Mouse (Mus musculus): ENCODE measurements around the gene Ccdc78. TPM values are rescaled to one million over a fixed set of nuclear protein-coding genes. Genes with fewer than 3 reads are reported as not detected.

Ccdc78 gene
- polyA plus RNA-seq, 1 experiment from 2014 or later: 0.28 TPM

GRCm38 (mm10) chr17:25828223-25828594, 41.8 kb downstream of the Ccdc78 start:
- peak overlapping the region; percentile 81 for H3K9ac ChIP-seq (ENCODE audit: low read depth, low read length)
- H3K9me3 ChIP-seq (ENCODE audit: control insufficient read depth, low read length): no peaks in the 10 kb centered on the region
- H3K36me3 ChIP-seq (ENCODE audit: control insufficient read depth, insufficient read depth, low read length): peaks cover 21% of the 10 kb centered on the region
- 83% methylated on average over 8 of the region's 8 CpGs for WGBS
- peak overlapping the region; percentile 69 for H3K4me2 ChIP-seq (ENCODE audit: low read length)
- no peak for ATAC-seq
- peak overlapping the region; percentile 92 for H3K27ac ChIP-seq (ENCODE audit: low read depth, low read length)
- no peaks in the 10 kb centered on the region for H3K27me3 ChIP-seq (replicated peaks; ENCODE audit: control insufficient read depth, insufficient read depth, low read length)
- peaks cover 62% of the 10 kb centered on the region for H3K4me1 ChIP-seq (ENCODE audit: control insufficient read depth, insufficient read depth, low read depth, low read length)
- H3K4me3 ChIP-seq (ENCODE audit: low read length): peak overlapping the region; percentile 63

- H3K27me3 ChIP-seq (replicated peaks; ENCODE audit: control insufficient read depth, insufficient read depth, low read length): no peaks in the 10 kb centered on the region
- H3K4me2 ChIP-seq (ENCODE audit: low read length): peak within 1 kb of the TSS; percentile 69
- peak within 1 kb of the TSS; percentile 92 for H3K27ac ChIP-seq (ENCODE audit: low read depth, low read length)
- H3K4me1 ChIP-seq (ENCODE audit: control insufficient read depth, insufficient read depth, low read depth, low read length): peaks cover 63% of the 10 kb centered on the region
- peak within 1 kb of the TSS; percentile 63 for H3K4me3 ChIP-seq (ENCODE audit: low read length)
- H3K9ac ChIP-seq (ENCODE audit: low read depth, low read length): peak within 1 kb of the TSS; percentile 81
- H3K36me3 ChIP-seq (ENCODE audit: control insufficient read depth, insufficient read depth, low read length): peaks cover 21% of the 10 kb centered on the region
- ATAC-seq: peak; percentile 62
- 1% methylated on average over 32 of the region's 32 CpGs for WGBS
- no peaks in the 10 kb centered on the region for H3K9me3 ChIP-seq (ENCODE audit: control insufficient read depth, low read length)
Observed at GRCm38 (mm10) chr17:25828712-25829557, 42.6 kb downstream of the Ccdc78 start, which contains the start of gene Jmjd8. Gene Jmjd8, plus strand, starts transcription at chr17:25828867.

GRCm38 (mm10) chr17:25829558-25830017, 43.2 kb downstream of the Ccdc78 start:
- no peak for ATAC-seq
- H3K9me3 ChIP-seq (ENCODE audit: control insufficient read depth, low read length): no peaks in the 10 kb centered on the region
- peaks cover 63% of the 10 kb centered on the region for H3K4me1 ChIP-seq (ENCODE audit: control insufficient read depth, insufficient read depth, low read depth, low read length)
- H3K9ac ChIP-seq (ENCODE audit: low read depth, low read length): peak overlapping the region; percentile 81
- H3K4me2 ChIP-seq (ENCODE audit: low read length): peak overlapping the region; percentile 69
- peak overlapping the region; percentile 63 for H3K4me3 ChIP-seq (ENCODE audit: low read length)
- no peaks in the 10 kb centered on the region for H3K27me3 ChIP-seq (replicated peaks; ENCODE audit: control insufficient read depth, insufficient read depth, low read length)
- peak overlapping the region; percentile 92 for H3K27ac ChIP-seq (ENCODE audit: low read depth, low read length)
- H3K36me3 ChIP-seq (ENCODE audit: control insufficient read depth, insufficient read depth, low read length): peaks cover 21% of the 10 kb centered on the region
- 47% methylated on average over 8 of the region's 8 CpGs for WGBS

- peaks cover 21% of the 10 kb centered on the region for H3K36me3 ChIP-seq (ENCODE audit: control insufficient read depth, insufficient read depth, low read length)
- H3K9ac ChIP-seq (ENCODE audit: low read depth, low read length): no peak overlapping the region
- peak overlapping the region; percentile 63 for H3K4me3 ChIP-seq (ENCODE audit: low read length)
- 80% methylated on average over 4 of the region's 4 CpGs for WGBS
- H3K27me3 ChIP-seq (replicated peaks; ENCODE audit: control insufficient read depth, insufficient read depth, low read length): no peaks in the 10 kb centered on the region
- no peak for ATAC-seq
- no peak overlapping the region for H3K27ac ChIP-seq (ENCODE audit: low read depth, low read length)
- peaks cover 63% of the 10 kb centered on the region for H3K4me1 ChIP-seq (ENCODE audit: control insufficient read depth, insufficient read depth, low read depth, low read length)
- no peaks in the 10 kb centered on the region for H3K9me3 ChIP-seq (ENCODE audit: control insufficient read depth, low read length)
- peak overlapping the region; percentile 69 for H3K4me2 ChIP-seq (ENCODE audit: low read length)
Observed at GRCm38 (mm10) chr17:25830200-25830753, 43.9 kb downstream of the Ccdc78 start.

- no peak for ATAC-seq
- WGBS: 85% methylated on average over 14 of the region's 14 CpGs
Observed at GRCm38 (mm10) chr17:25830806-25831431, 44.5 kb downstream of the Ccdc78 start.

GRCm38 (mm10) chr17:25831451-25832281, 45.3 kb downstream of the Ccdc78 start:
- peak overlapping the region; percentile 98 for H3K27ac ChIP-seq (ENCODE audit: low read depth, low read length)
- H3K9ac ChIP-seq (ENCODE audit: low read depth, low read length): peak overlapping the region; percentile 76
- H3K4me2 ChIP-seq (ENCODE audit: low read length): peak overlapping the region; percentile 78
- H3K4me1 ChIP-seq (ENCODE audit: control insufficient read depth, insufficient read depth, low read depth, low read length): peaks cover 71% of the 10 kb centered on the region
- peak overlapping the region; percentile 74 for H3K4me3 ChIP-seq (ENCODE audit: low read length)
- peaks cover 22% of the 10 kb centered on the region for H3K36me3 ChIP-seq (ENCODE audit: control insufficient read depth, insufficient read depth, low read length)
- ATAC-seq: no peak
- H3K9me3 ChIP-seq (ENCODE audit: control insufficient read depth, low read length): no peaks in the 10 kb centered on the region
- 55% methylated on average over 21 of the region's 21 CpGs for WGBS
- H3K27me3 ChIP-seq (replicated peaks; ENCODE audit: control insufficient read depth, insufficient read depth, low read length): no peaks in the 10 kb centered on the region

More at GRCm38 (mm10) chr17:25830806-25831431, 44.5 kb downstream of the Ccdc78 start:
- H3K4me2 ChIP-seq (ENCODE audit: low read length): peak overlapping the region; percentile 78
- no peak overlapping the region for H3K27ac ChIP-seq (ENCODE audit: low read depth, low read length)
- H3K27me3 ChIP-seq (replicated peaks; ENCODE audit: control insufficient read depth, insufficient read depth, low read length): no peaks in the 10 kb centered on the region
- no peaks in the 10 kb centered on the region for H3K9me3 ChIP-seq (ENCODE audit: control insufficient read depth, low read length)
- no peak overlapping the region for H3K9ac ChIP-seq (ENCODE audit: low read depth, low read length)
- H3K36me3 ChIP-seq (ENCODE audit: control insufficient read depth, insufficient read depth, low read length): peaks cover 24% of the 10 kb centered on the region
- H3K4me1 ChIP-seq (ENCODE audit: control insufficient read depth, insufficient read depth, low read depth, low read length): peaks cover 67% of the 10 kb centered on the region
- peak overlapping the region; percentile 74; the same call in 1 of the 2 replicates for H3K4me3 ChIP-seq (ENCODE audit: low read length)

- WGBS: under 1% methylated on average over 75 of the region's 77 CpGs
- H3K4me3 ChIP-seq (ENCODE audit: low read length): peak overlapping the region; percentile 74
- peak overlapping the region; percentile 78 for H3K4me2 ChIP-seq (ENCODE audit: low read length)
- peaks cover 18% of the 10 kb centered on the region for H3K36me3 ChIP-seq (ENCODE audit: control insufficient read depth, insufficient read depth, low read length)
- no peaks in the 10 kb centered on the region for H3K9me3 ChIP-seq (ENCODE audit: control insufficient read depth, low read length)
- peak overlapping the region; percentile 98 for H3K27ac ChIP-seq (ENCODE audit: low read depth, low read length)
- peak; percentile 90 for ATAC-seq
- H3K9ac ChIP-seq (ENCODE audit: low read depth, low read length): peak overlapping the region; percentile 77
- H3K4me1 ChIP-seq (ENCODE audit: control insufficient read depth, insufficient read depth, low read depth, low read length): peaks cover 75% of the 10 kb centered on the region
- H3K27me3 ChIP-seq (replicated peaks; ENCODE audit: control insufficient read depth, insufficient read depth, low read length): no peaks in the 10 kb centered on the region
Observed at GRCm38 (mm10) chr17:25832436-25833290, 46.3 kb downstream of the Ccdc78 start.

GRCm38 (mm10) chr17:25833291-25833663, 46.9 kb downstream of the Ccdc78 start, which contains the start of gene Stub1:
Gene Stub1, minus strand, starts transcription at chr17:25833404.
- ATAC-seq: peak; percentile 63
- Histone ChIP-seq H3K27ac (ENCODE audit: low read depth, low read length) (peak within 1 kb of the TSS; percentile 98), H3K9me3 (ENCODE audit: control insufficient read depth, low read length) (no peaks in the 10 kb centered on the region), H3K27me3 (replicated peaks; ENCODE audit: control insufficient read depth, insufficient read depth, low read length) (no peaks in the 10 kb centered on the region), H3K4me3 (ENCODE audit: low read length) (peak within 1 kb of the TSS; percentile 74), H3K4me2 (ENCODE audit: low read length) (peak within 1 kb of the TSS; percentile 78), H3K36me3 (ENCODE audit: control insufficient read depth, insufficient read depth, low read length) (peaks cover 18% of the 10 kb centered on the region), H3K9ac (ENCODE audit: low read depth, low read length) (peak within 1 kb of the TSS; percentile 77), H3K4me1 (ENCODE audit: control insufficient read depth, insufficient read depth, low read depth, low read length) (peaks cover 77% of the 10 kb centered on the region)
- WGBS: under 1% methylated on average over 24 of the region's 24 CpGs
